Mouse (Mus musculus) heart, adult 2 months (tissue): Measurements from ENCODE around the gene Camk1d.

ENCODE experiments used
- CTCF ChIP-seq: fragments of 200-600 bp; IDR thresholded peaks from 2 replicates; pipeline ENCODE4 v1.8.1; 2022; ENCODE audit warnings: antibody characterized with exemption, mild to moderate bottlenecking, moderate library complexity
- EP300 ChIP-seq: fragments of 200-500 bp; IDR thresholded peaks from 2 replicates; pipeline ENCODE4 v1.6.1; 2011; ENCODE audit warnings: low read depth, low read length, control low read depth; ENCODE audit not compliant: insufficient read depth
- POLR2A ChIP-seq: fragments of 200-500 bp; IDR thresholded peaks from 2 replicates; pipeline ENCODE4 v1.6.1; 2011; ENCODE audit warnings: mild to moderate bottlenecking, low read depth, low read length, control low read depth; ENCODE audit not compliant: insufficient read depth

DNA sequence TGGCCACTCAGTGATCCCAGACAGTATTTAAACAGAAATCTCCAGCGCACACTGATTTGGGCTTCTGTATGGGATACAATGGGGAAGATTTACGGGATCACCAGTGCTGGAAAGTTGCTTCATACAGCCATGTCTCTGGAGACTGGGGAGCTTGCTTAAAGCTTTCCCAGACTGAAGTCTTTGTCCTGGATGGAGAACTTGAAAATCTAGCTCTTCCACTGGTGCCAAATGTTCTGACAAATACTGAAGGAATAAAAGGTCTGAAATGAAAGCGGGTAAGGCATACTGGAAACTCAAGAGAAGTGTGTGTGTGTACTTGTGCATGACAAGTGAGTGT, 427.3 kb downstream of the Camk1d start:
- TF ChIP-seq CTCF (no peak), EP300 (no peak), POLR2A (no peak)
